Mouse (Mus musculus): ENCODE data around the gene Ptx3.
"Not testable (repeated sequence)": the region's sequence is repeated elsewhere in the genome, so short reads cannot be mapped to it uniquely, and the experiment has no call there.

Gene Ptx3

GRCm38 (mm10) chr3:66219655-66220191 lies at the start of gene Ptx3:
Gene Ptx3, plus strand, starts transcription at chr3:66219910.
- in situ Hi-C loops (cut with MboI; ENCODE audit: unreplicated experiment in 2 of 2) = no loop called here

GRCm38 (mm10) chr3:66172907-66173306 lies 46.8 kb upstream of the Ptx3 start:
- in situ Hi-C loops (cut with MboI; ENCODE audit: unreplicated experiment in 2 of 2) = no loop called here

GRCm38 (mm10) chr3:66179647-66180046 lies 40.1 kb upstream of the Ptx3 start:
- in situ Hi-C loops (cut with MboI; ENCODE audit: unreplicated experiment in 2 of 2) = no loop called here

GRCm38 (mm10) chr3:66193910-66194562 lies 25.7 kb upstream of the Ptx3 start:
- in situ Hi-C loops (cut with MboI; ENCODE audit: unreplicated experiment in 2 of 2) = no loop called here

GRCm38 (mm10) chr3:66208836-66209573 lies 10.7 kb upstream of the Ptx3 start:
- in situ Hi-C loops (cut with MboI; ENCODE audit: unreplicated experiment in 2 of 2) = no loop called here

GRCm38 (mm10) chr3:66213524-66213923 lies 6.2 kb upstream of the Ptx3 start:
- in situ Hi-C loops (cut with MboI; ENCODE audit: unreplicated experiment in 2 of 2) = no loop called here

- in situ Hi-C loops (cut with MboI; ENCODE audit: unreplicated experiment in 2 of 2) = no loop called here
Observed at GRCm38 (mm10) chr3:66215759-66216158, 4.0 kb upstream of the Ptx3 start.

- in situ Hi-C loops (cut with MboI; ENCODE audit: unreplicated experiment in 2 of 2) = no loop called here
Observed at GRCm38 (mm10) chr3:66220554-66221242, 988 bp downstream of the Ptx3 start.

GRCm38 (mm10) chr3:66221243-66221611 lies 1.5 kb downstream of the Ptx3 start:
- in situ Hi-C loops (cut with MboI; ENCODE audit: unreplicated experiment in 2 of 2) = no loop called here

GRCm38 (mm10) chr3:66224931-66225537 lies 5.3 kb downstream of the Ptx3 start:
- in situ Hi-C loops (cut with MboI; ENCODE audit: unreplicated experiment in 2 of 2) = no loop called here

- in situ Hi-C loops (cut with MboI; ENCODE audit: unreplicated experiment in 2 of 2) = not testable (repeated sequence)
Observed at GRCm38 (mm10) chr3:66236234-66236871, 16.6 kb downstream of the Ptx3 start.

GRCm38 (mm10) chr3:66240476-66240875 lies 20.8 kb downstream of the Ptx3 start:
- in situ Hi-C loops (cut with MboI; ENCODE audit: unreplicated experiment in 2 of 2) = no loop called here

GRCm38 (mm10) chr3:66251842-66252241 lies 32.1 kb downstream of the Ptx3 start:
- in situ Hi-C loops (cut with MboI; ENCODE audit: unreplicated experiment in 2 of 2) = no loop called here

GRCm38 (mm10) chr3:66254504-66255105 lies 34.9 kb downstream of the Ptx3 start:
- in situ Hi-C loops (cut with MboI; ENCODE audit: unreplicated experiment in 2 of 2) = no loop called here

GRCm38 (mm10) chr3:66262319-66262718 lies 42.6 kb downstream of the Ptx3 start:
- in situ Hi-C loops (cut with MboI; ENCODE audit: unreplicated experiment in 2 of 2) = no loop called here

- in situ Hi-C loops (cut with MboI; ENCODE audit: unreplicated experiment in 2 of 2) = no loop called here
Observed at GRCm38 (mm10) chr3:66263270-66263669, 43.6 kb downstream of the Ptx3 start.
